Mouse (Mus musculus) T-helper 17 cell (primary cell): ENCODE measurements around the gene Plcg1.

Source experiments
- in situ Hi-C, 2 experiments: fragments of 300-600 bp; cut with MboI, MseI; formaldehyde crosslinking; loops; 1 replicate in 1 of 2; 2 replicates in 1 of 2; pipeline ENCODE4 v1.15.1; 2025; ENCODE audit warnings: high pct_unique_total_duplicates in 2 of 2

Plcg1 gene

GRCm38 (mm10) chr2:160731117-160731838, at the start of gene Plcg1:
TSS of gene Plcg1 (plus strand) at chr2:160731300.
- in situ Hi-C loops: loop anchor here in 1 of 2 experiments (5.0 kb wide), 1 partner anchor 141 kb away; the partner anchor contains the start of gene Zhx3

DNA sequence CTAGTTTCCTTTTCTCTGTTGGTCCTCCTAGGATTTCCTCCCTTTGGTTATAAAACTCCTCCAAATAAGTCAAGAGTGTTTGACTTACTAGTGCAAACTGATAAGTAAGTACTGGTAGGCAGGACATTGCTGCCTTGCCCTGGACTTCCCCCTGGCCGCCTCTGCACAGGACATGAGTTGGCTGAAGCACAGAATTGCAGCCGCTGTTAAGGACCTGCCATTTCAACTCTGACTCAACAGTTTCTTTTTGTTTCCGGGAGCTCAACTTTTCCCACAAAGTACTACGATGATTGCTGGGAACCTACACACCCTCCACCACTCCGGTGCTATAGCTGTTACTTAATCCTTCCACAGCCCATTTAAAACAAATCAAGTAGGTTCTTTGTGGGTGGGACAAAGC, 30.8 kb upstream of the Plcg1 start:
- in situ Hi-C loops: no loop called here

- in situ Hi-C loops: no loop called here
Measured at GRCm38 (mm10) chr2:160701603-160702002, 29.5 kb upstream of the Plcg1 start.

DNA sequence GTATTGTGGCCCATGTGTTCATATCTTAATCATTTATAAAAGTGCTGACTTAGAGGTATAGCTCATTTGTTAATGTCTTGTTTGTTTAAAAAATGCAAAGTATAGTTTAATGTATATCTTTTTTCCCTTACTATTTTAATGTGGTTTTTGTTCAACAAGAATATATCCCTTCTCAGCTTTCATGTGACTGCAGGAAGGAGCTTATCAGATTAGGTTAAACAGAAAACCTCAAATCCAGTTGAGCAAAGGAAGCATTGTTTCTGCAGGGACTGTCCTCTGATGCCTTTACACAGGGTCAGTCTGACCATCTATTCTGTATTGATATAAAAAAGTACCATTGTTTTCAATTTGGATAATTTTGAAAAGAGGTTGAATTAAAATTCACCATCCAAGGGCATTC, 28.3 kb upstream of the Plcg1 start:
- in situ Hi-C loops: no loop called here

GRCm38 (mm10) chr2:160707673-160708072, 23.4 kb upstream of the Plcg1 start:
- in situ Hi-C loops: no loop called here

DNA sequence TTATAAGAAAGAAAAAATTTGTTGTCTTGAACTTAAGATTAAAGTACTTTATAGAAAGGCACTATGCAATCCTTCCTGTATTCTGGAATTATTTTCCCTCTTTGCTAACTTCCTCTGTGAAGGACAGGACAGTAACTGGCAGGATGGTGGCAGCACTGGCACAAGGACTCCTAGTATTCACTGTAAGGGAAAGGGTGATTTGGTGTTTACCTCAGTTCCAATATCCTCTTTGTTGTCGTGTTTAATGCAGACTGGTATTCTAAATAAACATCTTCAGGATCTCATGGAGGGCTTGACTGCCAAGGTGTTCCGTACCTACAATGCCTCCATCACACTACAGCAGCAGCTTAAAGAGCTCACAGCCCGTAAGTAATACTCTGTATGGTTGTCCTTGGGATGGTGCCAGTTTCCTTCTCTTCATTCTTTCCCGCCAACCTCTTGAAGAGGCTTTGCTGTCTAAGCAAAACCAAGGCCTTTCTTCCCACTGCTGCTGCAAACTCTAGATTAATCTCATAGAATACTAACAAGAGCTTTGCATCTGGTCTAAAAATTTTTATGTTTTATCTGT, 15.6 kb upstream of the Plcg1 start:
- in situ Hi-C loops: loop anchor here (5.0 to 10.0 kb wide), 3 partner anchors 42 to 169 kb away; partner anchors contain the start of gene Lpin3 (in 2 of the 2)

DNA sequence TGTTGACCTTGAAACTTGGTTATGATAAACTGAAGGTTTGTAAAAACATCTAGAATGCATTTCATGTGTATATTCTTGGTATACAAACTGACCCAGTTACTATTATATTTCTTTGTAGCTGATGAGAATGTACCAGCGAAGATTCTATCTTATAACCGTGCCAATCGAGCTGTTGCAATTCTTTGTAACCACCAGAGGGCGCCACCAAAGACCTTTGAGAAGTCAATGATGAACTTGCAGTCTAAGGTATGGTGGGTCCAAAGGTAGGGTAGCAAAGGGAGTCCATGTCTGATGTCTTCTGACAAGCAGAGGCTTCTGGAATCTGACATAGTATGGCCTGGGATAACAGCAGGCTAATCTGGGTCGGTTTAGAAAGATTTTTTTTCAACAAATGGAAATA, 13.8 kb upstream of the Plcg1 start:
- in situ Hi-C loops: loop anchor here (5.0 to 10.0 kb wide), 3 partner anchors 40 to 168 kb away; partner anchors contain the start of gene Lpin3 (in 2 of the 2)

GRCm38 (mm10) chr2:160718811-160719210, 12.3 kb upstream of the Plcg1 start:
- in situ Hi-C loops: loop anchor here (5.0 to 10.0 kb wide), 3 partner anchors 38 to 166 kb away; partner anchors contain the start of gene Lpin3 (in 2 of the 2)

- in situ Hi-C loops: no loop called here
Measured at GRCm38 (mm10) chr2:160722714-160723113, 8.4 kb upstream of the Plcg1 start.

GRCm38 (mm10) chr2:160723613-160724375, 7.3 kb upstream of the Plcg1 start:
- in situ Hi-C loops: no loop called here

GRCm38 (mm10) chr2:160724536-160724935, 6.6 kb upstream of the Plcg1 start:
- in situ Hi-C loops: no loop called here

DNA sequence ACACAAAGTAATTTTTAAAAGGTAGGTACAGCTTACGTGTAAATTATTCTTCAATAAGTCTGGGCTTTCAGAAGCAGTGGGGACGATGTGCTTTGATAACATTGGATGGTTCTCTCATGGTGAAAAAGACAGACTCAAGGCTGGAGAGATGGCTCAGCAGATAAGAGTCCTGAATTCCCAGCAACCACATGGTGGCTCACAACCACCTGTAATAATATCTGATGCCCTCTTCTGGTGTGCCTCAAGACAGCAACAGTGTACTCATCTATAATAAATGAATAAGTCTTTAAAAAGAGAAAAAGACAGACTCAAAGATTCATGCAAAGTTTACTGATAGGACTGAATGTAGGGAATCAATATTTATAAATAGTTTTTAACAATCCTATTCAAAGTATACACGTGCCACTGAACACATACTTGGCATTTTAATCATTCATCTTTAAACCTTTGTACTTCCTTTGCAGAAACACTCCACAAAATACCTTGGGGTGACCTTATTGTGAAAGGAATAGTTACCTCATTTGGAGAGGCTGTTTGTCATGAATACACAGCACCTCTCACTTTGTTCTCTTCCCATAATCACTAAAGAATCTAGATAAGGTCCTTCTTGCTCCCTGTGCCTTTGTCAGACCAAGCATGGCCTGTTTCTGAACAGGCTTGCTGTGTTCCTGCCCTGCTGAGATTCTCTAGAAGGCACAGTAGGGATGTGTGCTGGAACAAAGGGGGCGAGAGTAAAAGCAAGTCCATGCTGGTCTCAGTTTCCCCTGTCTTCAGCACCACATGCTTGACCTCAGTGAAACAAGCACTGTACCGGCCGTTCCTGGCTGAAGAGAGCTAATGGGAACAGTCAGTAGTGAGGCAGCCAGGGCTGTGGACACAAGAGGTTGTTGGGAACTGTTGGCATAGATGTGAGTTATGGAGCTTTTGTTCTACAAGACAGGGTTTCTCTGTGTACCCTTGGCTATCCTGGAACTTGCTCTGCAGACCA, 4.9 kb upstream of the Plcg1 start:
- in situ Hi-C loops: no loop called here

DNA sequence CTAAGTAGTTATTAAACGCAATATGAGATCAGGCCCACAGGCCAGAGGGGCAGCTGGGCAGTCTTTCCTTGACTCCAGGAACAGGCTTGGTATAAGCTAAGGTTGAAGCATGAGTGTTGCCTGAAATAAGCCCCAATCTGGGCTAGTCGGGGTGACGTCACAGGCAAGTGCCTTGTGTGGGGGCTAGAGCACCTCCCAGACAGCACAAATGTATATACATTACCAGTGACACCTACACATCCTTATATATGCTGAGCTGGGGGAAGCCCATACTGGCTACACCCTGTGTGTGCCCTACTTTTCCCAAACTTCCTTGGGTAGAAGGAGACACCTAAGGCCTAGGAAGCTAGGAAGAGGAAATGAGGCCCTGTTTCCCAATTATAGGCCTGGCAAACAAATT, 2.1 kb upstream of the Plcg1 start:
- in situ Hi-C loops: no loop called here

- in situ Hi-C loops: no loop called here
Measured at GRCm38 (mm10) chr2:160729436-160729835, 1.7 kb upstream of the Plcg1 start.

GRCm38 (mm10) chr2:160729851-160730796, 976 bp upstream of the Plcg1 start:
- in situ Hi-C loops: loop anchor here in 1 of 2 experiments (5.0 kb wide), 1 partner anchor 142 kb away; the partner anchor contains the start of gene Zhx3

- in situ Hi-C loops: loop anchor here in 1 of 2 experiments (5.0 kb wide), 1 partner anchor 142 kb away; the partner anchor contains the start of gene Zhx3
Measured at GRCm38 (mm10) chr2:160730797-160731116, 343 bp upstream of the Plcg1 start.

DNA sequence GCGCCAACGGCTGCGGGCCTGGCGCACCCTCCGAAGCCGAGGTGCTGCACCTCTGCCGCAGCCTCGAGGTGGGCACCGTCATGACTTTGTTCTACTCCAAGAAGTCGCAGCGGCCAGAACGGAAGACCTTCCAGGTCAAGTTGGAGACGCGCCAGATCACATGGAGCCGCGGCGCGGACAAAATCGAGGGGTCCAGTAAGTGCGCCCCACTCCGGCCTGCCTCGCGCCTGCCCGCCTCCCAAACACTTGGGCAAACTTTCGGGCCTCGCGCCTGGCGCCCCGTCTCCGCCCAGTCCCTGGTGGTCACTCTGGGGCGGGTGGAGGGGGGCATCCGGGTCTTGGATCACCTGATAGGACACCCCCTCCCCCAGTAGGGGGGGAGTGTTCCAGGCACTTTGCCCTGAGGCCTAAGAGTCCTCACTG, 750 bp downstream of the Plcg1 start:
- in situ Hi-C loops: loop anchor here in 1 of 2 experiments (5.0 kb wide), 1 partner anchor 140 kb away; the partner anchor contains the start of gene Zhx3

- in situ Hi-C loops: loop anchor here in 1 of 2 experiments (5.0 kb wide), 1 partner anchor 140 kb away; the partner anchor contains the start of gene Zhx3
Measured at GRCm38 (mm10) chr2:160732420-160732995, 1.4 kb downstream of the Plcg1 start.

GRCm38 (mm10) chr2:160733131-160733531, 2.0 kb downstream of the Plcg1 start:
- in situ Hi-C loops: loop anchor here in 1 of 2 experiments (5.0 kb wide), 1 partner anchor 139 kb away; the partner anchor contains the start of gene Zhx3
